Mouse (Mus musculus): ENCODE measurements around the gene Depdc5. TPM values are rescaled to one million over a fixed set of nuclear protein-coding genes. Genes with fewer than 3 reads are reported as not detected.
"Not testable (repeated sequence)": the region's sequence is repeated elsewhere in the genome, so short reads cannot be mapped to it uniquely, and the experiment has no call there.

The Depdc5 gene
- polyA plus RNA-seq, 1 experiment from 2014 or later: 35.0 TPM

DNA sequence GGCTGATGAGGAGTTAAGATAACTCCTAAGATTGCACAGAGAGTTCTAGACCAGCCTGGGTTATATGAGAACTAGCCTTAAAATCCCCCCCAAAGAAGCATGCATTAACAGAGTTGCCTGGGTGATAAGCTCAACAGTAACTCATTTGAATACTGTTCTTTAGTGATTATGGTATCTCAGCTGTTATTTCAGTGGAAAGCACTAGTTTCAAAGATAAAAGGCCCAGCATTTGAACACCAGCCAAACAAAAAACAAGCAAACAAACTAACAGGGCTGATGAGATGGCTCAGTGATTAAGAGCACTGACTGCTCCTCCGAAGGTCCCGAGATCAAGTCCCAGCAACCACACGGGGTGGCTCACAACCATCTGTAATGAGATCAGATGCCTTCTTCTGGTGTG is 14.3 kb upstream of the Depdc5 start:
- Histone ChIP-seq H3K4me1 (ENCODE audit: control insufficient read depth, insufficient read depth, low read length) (peaks cover 12% of the 10 kb centered on the region), H3K9ac (ENCODE audit: low read length) (no peak overlapping the region), H3K4me3 (ENCODE audit: low read depth, low read length) (no peak overlapping the region), H3K4me2 (no peak overlapping the region), H3K27ac (ENCODE audit: low read depth, low read length) (no peak overlapping the region), H3K27me3 (ENCODE audit: control insufficient read depth, insufficient read depth, low read length) (no peaks in the 10 kb centered on the region), H3K36me3 (ENCODE audit: control insufficient read depth, insufficient read depth, low read length) (peaks cover 3% of the 10 kb centered on the region; the same call in 1 of the 2 replicates), H3K9me3 (ENCODE audit: control insufficient read depth, low read length) (no peaks in the 10 kb centered on the region)
- 98% methylated on average over 3 of the region's 3 CpGs for WGBS
- DNase-seq (ENCODE audit: low spot score, missing footprints): no peak
- ATAC-seq (ENCODE audit: low FRiP score): no peak

DNA sequence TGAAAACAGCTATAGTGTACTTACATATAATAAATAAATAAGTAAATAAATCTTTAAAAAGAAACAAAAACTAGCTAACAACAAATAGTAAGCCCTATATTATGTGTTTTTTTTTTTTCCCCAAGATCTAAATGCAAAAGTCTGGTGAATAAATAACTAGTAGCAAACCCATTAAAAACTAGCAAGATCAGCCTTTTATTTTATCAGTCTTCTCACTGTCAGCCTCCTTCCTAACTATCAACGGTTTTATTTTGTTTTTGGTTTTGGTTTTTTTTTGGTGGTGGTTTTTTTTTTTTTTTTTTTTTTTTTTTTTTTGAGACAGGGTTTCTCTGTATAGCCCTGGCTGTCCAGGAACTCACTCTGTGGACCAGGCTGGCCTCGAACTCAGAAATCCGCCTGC is 13.9 kb upstream of the Depdc5 start:
- not testable (repeated sequence) for H3K27me3 ChIP-seq (ENCODE audit: control insufficient read depth, insufficient read depth, low read length); H3K9ac ChIP-seq (ENCODE audit: low read length); H3K9me3 ChIP-seq (ENCODE audit: control insufficient read depth, low read length); H3K27ac ChIP-seq (ENCODE audit: low read depth, low read length); H3K36me3 ChIP-seq (ENCODE audit: control insufficient read depth, insufficient read depth, low read length); H3K4me3 ChIP-seq (ENCODE audit: low read depth, low read length); H3K4me2 ChIP-seq; ATAC-seq (ENCODE audit: low FRiP score); DNase-seq (ENCODE audit: low spot score, missing footprints)
- WGBS: 98% methylated on average over 3 of the region's 3 CpGs
- peaks cover 12% of the 10 kb centered on the region for H3K4me1 ChIP-seq (ENCODE audit: control insufficient read depth, insufficient read depth, low read length)

DNA sequence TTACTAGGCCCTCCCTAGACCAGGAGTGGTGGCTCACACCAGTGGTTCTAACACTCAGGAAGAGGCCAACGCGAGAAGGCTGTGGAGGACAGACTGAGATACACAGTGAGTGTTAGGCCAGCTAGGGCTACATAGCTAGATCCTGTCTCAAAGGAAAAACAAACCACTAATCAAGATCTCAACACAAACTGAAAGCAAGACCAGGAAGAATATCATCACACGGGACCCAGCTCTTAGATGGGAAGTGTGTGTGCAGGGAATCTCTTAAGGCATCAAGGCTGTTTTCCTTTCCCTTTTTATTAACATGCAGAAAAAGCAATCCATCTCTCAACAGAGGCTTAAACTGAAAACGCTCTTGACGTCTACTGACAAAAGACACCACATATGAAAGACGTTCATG is 11.5 kb upstream of the Depdc5 start:
- no peaks in the 10 kb centered on the region for H3K27me3 ChIP-seq (ENCODE audit: control insufficient read depth, insufficient read depth, low read length)
- WGBS: 82% methylated on average over 6 of the region's 6 CpGs
- no peaks in the 10 kb centered on the region for H3K9me3 ChIP-seq (ENCODE audit: control insufficient read depth, low read length)
- peaks cover 12% of the 10 kb centered on the region for H3K4me1 ChIP-seq (ENCODE audit: control insufficient read depth, insufficient read depth, low read length)
- no peak for DNase-seq (ENCODE audit: low spot score, missing footprints)
- peak overlapping the region; percentile 78; the same call in 1 of the 2 replicates for H3K4me2 ChIP-seq
- no peak for ATAC-seq (ENCODE audit: low FRiP score)
- H3K4me3 ChIP-seq (ENCODE audit: low read depth, low read length): no peak overlapping the region
- peaks cover 3% of the 10 kb centered on the region; the same call in 1 of the 2 replicates for H3K36me3 ChIP-seq (ENCODE audit: control insufficient read depth, insufficient read depth, low read length)
- peak overlapping the region; percentile 27 for H3K9ac ChIP-seq (ENCODE audit: low read length)
- no peak overlapping the region for H3K27ac ChIP-seq (ENCODE audit: low read depth, low read length)

GRCm38 (mm10) chr5:32853731-32854507 is 9.6 kb upstream of the Depdc5 start, which contains the start of gene Prr14l:
Prr14l (minus strand) TSS chr5:32854256.
- ATAC-seq (ENCODE audit: low FRiP score) (peak; percentile 96), DNase-seq (ENCODE audit: low spot score, missing footprints) (peak; percentile 100)
- WGBS: under 1% methylated on average over 46 of the region's 51 CpGs
- Histone ChIP-seq H3K4me3 (ENCODE audit: low read depth, low read length) (peak within 1 kb of the TSS; percentile 72), H3K36me3 (ENCODE audit: control insufficient read depth, insufficient read depth, low read length) (peaks cover 3% of the 10 kb centered on the region; the same call in 1 of the 2 replicates), H3K27me3 (ENCODE audit: control insufficient read depth, insufficient read depth, low read length) (no peaks in the 10 kb centered on the region), H3K4me1 (ENCODE audit: control insufficient read depth, insufficient read depth, low read length) (peaks cover 12% of the 10 kb centered on the region), H3K9me3 (ENCODE audit: control insufficient read depth, low read length) (no peaks in the 10 kb centered on the region), H3K27ac (ENCODE audit: low read depth, low read length) (0 out of 2 replicates have a peak within 1 kb of the TSS, but pooled peaks have one; percentile 14), H3K9ac (ENCODE audit: low read length) (peak within 1 kb of the TSS; percentile 88), H3K4me2 (peak within 1 kb of the TSS; percentile 78)

DNA sequence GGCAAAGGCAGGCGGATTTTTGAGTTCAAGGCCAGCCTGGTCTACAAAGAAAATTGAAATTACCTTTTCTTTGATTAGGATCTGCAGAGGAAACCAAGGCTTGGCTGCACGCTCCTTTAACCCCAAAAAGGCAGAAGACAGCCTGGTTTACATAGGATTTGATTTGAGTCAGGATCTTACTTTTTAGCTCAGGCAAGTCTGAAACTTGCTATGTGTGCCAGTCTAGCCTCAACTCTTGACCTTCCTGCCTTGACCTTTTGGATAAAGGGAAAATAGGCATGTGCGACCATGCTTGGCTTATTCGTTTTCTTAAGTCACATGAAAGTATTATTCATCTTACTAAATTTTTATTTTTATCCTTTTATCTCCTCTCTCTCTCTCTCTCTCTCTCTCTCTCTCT is 8.7 kb upstream of the Depdc5 start:
- Histone ChIP-seq H3K27ac (ENCODE audit: low read depth, low read length) (no peak overlapping the region), H3K4me3 (ENCODE audit: low read depth, low read length) (no peak overlapping the region), H3K36me3 (ENCODE audit: control insufficient read depth, insufficient read depth, low read length) (peaks cover 3% of the 10 kb centered on the region; the same call in 1 of the 2 replicates), H3K4me2 (no peak overlapping the region), H3K4me1 (ENCODE audit: control insufficient read depth, insufficient read depth, low read length) (peaks cover 12% of the 10 kb centered on the region), H3K9ac (ENCODE audit: low read length) (no peak overlapping the region), H3K9me3 (ENCODE audit: control insufficient read depth, low read length) (no peaks in the 10 kb centered on the region), H3K27me3 (ENCODE audit: control insufficient read depth, insufficient read depth, low read length) (no peaks in the 10 kb centered on the region)
- ATAC-seq (ENCODE audit: low FRiP score) (no peak), DNase-seq (ENCODE audit: low spot score, missing footprints) (no peak)
- WGBS: 87% methylated on average over 4 of the region's 4 CpGs

- not testable (repeated sequence) for H3K4me3 ChIP-seq (ENCODE audit: low read depth, low read length); H3K36me3 ChIP-seq (ENCODE audit: control insufficient read depth, insufficient read depth, low read length); H3K9ac ChIP-seq (ENCODE audit: low read length); H3K27ac ChIP-seq (ENCODE audit: low read depth, low read length); H3K4me2 ChIP-seq; ATAC-seq (ENCODE audit: low FRiP score); H3K27me3 ChIP-seq (ENCODE audit: control insufficient read depth, insufficient read depth, low read length); H3K9me3 ChIP-seq (ENCODE audit: control insufficient read depth, low read length); DNase-seq (ENCODE audit: low spot score, missing footprints)
- peaks cover 12% of the 10 kb centered on the region for H3K4me1 ChIP-seq (ENCODE audit: control insufficient read depth, insufficient read depth, low read length)
- WGBS: 91% methylated on average over 2 of the region's 3 CpGs
Observed at GRCm38 (mm10) chr5:32855274-32855673, 8.2 kb upstream of the Depdc5 start.

DNA sequence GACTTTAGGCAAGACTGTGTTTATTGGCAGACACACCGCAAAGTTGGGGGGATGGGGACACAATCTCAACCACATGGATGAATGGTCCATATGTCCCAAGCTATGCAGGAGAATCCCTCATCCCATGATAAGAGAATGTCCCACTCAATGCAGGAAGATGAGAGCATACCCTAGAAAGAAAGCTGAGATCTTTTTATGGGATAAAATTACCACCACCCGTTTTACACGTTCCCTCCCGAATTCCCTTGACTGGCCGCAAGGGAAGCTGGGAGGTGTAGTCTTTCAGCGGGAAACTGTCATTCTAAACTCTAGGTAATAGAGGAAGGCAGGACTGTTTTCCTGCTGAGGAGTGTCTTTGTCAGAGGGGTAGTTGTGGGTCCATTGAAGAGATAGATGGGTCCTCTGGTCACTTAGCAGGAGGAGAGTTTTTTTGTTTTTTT is 5.7 kb upstream of the Depdc5 start:
- no peak overlapping the region for H3K27ac ChIP-seq (ENCODE audit: low read depth, low read length)
- peaks cover 5% of the 10 kb centered on the region for H3K4me1 ChIP-seq (ENCODE audit: control insufficient read depth, insufficient read depth, low read length)
- no peaks in the 10 kb centered on the region for H3K9me3 ChIP-seq (ENCODE audit: control insufficient read depth, low read length)
- DNase-seq (ENCODE audit: low spot score, missing footprints): peak; percentile 95
- no peaks in the 10 kb centered on the region for H3K36me3 ChIP-seq (ENCODE audit: control insufficient read depth, insufficient read depth, low read length)
- peak overlapping the region; percentile 70 for H3K9ac ChIP-seq (ENCODE audit: low read length)
- H3K27me3 ChIP-seq (ENCODE audit: control insufficient read depth, insufficient read depth, low read length): no peaks in the 10 kb centered on the region
- peak overlapping the region; percentile 60 for H3K4me2 ChIP-seq
- ATAC-seq (ENCODE audit: low FRiP score): peak; percentile 23; the same call in 1 of the 2 replicates
- 4% methylated on average over 6 of the region's 6 CpGs for WGBS
- H3K4me3 ChIP-seq (ENCODE audit: low read depth, low read length): peak overlapping the region; percentile 42

DNA sequence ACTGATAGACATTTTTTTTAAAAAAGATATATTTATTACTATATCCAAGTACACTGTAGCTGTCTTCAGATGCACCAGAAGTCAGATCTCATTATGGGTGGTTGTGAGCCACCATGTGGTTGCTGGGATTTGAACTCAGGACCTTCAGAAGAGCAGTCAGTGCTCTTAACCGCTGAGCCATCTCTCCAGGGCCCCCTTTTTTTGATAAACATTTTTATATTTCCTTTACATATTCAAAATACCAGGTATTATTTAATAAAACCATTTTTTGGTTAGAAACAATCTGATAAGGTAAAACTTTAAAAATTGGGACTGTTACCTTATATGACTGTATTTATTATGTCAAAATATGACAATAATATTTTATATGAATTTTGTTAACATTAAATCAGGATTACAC is 2.4 kb upstream of the Depdc5 start:
- Histone ChIP-seq H3K4me3 (ENCODE audit: low read depth, low read length) (no peak overlapping the region), H3K4me1 (ENCODE audit: control insufficient read depth, insufficient read depth, low read length) (peaks cover 6% of the 10 kb centered on the region), H3K36me3 (ENCODE audit: control insufficient read depth, insufficient read depth, low read length) (no peaks in the 10 kb centered on the region), H3K27ac (ENCODE audit: low read depth, low read length) (no peak overlapping the region), H3K9me3 (ENCODE audit: control insufficient read depth, low read length) (no peaks in the 10 kb centered on the region), H3K4me2 (no peak overlapping the region), H3K9ac (ENCODE audit: low read length) (no peak overlapping the region), H3K27me3 (ENCODE audit: control insufficient read depth, insufficient read depth, low read length) (no peaks in the 10 kb centered on the region)
- 85% methylated on average over 1 of the region's 1 CpGs for WGBS
- DNase-seq (ENCODE audit: low spot score, missing footprints) (no peak), ATAC-seq (ENCODE audit: low FRiP score) (no peak)

DNA sequence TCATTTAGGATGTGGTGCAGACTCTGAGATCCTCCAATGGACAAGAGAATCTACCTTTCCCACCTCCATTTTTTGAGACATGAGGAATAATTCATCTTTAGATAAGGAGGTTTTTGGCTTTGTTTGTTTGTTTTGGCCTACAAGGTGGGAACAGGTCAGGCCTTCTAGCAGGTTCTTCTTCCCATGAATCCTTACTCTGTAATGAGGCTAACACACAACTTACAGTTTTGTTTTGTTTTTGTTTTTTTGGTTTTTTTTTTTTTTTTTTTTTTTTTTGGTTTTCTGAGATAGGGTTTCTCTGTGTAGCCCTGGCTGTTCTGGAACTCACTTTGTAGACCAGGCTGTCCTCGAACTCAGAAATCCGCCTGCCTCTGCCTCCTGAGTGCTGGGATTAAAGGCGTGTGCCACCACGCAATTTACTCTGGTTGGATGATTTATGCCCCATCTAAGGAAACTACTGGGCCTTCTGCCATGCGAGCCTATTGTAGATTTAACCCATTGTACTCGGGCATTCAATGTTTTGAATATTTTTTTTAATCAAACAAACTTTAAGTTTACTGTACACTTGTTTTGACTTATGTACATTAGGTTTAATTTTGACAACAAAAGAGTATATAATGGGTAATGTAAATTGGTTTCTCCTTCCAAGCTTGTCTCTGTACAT is 900 bp upstream of the Depdc5 start:
- H3K36me3 ChIP-seq (ENCODE audit: control insufficient read depth, insufficient read depth, low read length): no peaks in the 10 kb centered on the region
- peaks cover 6% of the 10 kb centered on the region for H3K4me1 ChIP-seq (ENCODE audit: control insufficient read depth, insufficient read depth, low read length)
- DNase-seq (ENCODE audit: low spot score, missing footprints) (no peak), ATAC-seq (ENCODE audit: low FRiP score) (no peak)
- no peak overlapping the region for H3K9ac ChIP-seq (ENCODE audit: low read length)
- WGBS: 85% methylated on average over 6 of the region's 6 CpGs
- H3K27ac ChIP-seq (ENCODE audit: low read depth, low read length): no peak overlapping the region
- peak overlapping the region; percentile 44 for H3K4me2 ChIP-seq
- no peaks in the 10 kb centered on the region for H3K27me3 ChIP-seq (ENCODE audit: control insufficient read depth, insufficient read depth, low read length)
- no peaks in the 10 kb centered on the region for H3K9me3 ChIP-seq (ENCODE audit: control insufficient read depth, low read length)
- H3K4me3 ChIP-seq (ENCODE audit: low read depth, low read length): no peak overlapping the region
